Mouse (Mus musculus): ENCODE results near the gene Scgb2b18. TPM values are rescaled to one million over a fixed set of nuclear protein-coding genes. Genes with fewer than 3 reads are reported as not detected.
"Not testable (repeated sequence)": the region's sequence is repeated elsewhere in the genome, so short reads cannot be mapped to it uniquely, and the experiment has no call there.

Scgb2b18 gene
- not detected in 2 replicates for polyA plus RNA-seq (2012)

DNA sequence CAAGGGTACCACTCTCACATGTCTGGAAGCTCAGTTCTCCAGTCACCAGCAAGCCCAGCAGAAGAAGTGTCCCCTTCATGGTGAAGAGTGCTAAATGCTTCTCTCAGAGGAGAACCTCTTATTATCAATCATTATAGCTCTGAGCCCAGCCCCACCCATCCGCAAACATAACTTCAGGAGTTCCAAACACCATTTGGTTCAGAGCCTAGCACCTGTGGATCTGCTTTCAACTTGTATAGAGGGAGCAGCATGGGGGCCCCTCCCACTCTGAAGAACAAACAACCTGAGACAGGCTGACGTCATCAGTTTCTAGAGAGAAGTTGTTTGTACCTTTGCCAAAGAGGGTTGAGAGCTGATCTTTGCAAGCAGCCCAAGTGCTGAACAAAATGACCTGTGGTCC is at the start of gene Scgb2b18:
Gene Scgb2b18 (minus strand): TSS at position 101 of the 400 bp plus-strand sequence.
- not testable (repeated sequence) for H3K4me3 ChIP-seq (replicated peaks); H3K36me3 ChIP-seq (ENCODE audit: control insufficient read depth); H3K9me3 ChIP-seq (ENCODE audit: control insufficient read depth, low read length); H3K4me1 ChIP-seq (ENCODE audit: control insufficient read depth); H3K27me3 ChIP-seq (ENCODE audit: control insufficient read depth)

DNA sequence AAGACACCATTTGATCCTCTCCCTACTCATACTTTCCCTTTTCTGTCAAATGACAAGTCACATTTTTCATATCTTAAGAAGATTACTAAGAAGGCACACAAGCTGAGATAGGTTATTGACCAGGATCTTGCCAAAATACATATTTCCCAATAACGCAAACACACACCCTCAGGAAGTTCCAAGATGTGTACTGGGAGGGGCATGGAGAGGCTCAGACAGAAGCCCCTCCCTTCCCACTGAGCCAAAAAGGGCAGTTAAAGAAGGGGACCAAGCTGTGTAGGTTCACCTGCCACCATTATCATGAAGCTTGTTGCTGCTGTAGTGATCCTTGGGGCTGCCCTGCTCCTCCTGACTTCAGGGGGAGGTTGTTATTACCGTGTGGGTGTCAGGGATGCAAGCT is 11.6 kb upstream of the Scgb2b18 start, which contains the start of gene Scgb1b18:
Gene Scgb1b18 (plus strand): TSS at position 301 of the 400 bp plus-strand sequence.
- not testable (repeated sequence) for H3K4me1 ChIP-seq (ENCODE audit: control insufficient read depth)

More for the DNA sequence above, 11.6 kb upstream of the Scgb2b18 start, which contains the start of gene Scgb1b18:
- H3K4me3 ChIP-seq (replicated peaks); H3K9me3 ChIP-seq (ENCODE audit: control insufficient read depth, low read length); H3K27me3 ChIP-seq (ENCODE audit: control insufficient read depth); H3K36me3 ChIP-seq (ENCODE audit: control insufficient read depth): not testable (repeated sequence)

Other genes starting within 250 kb of the Scgb2b18 start
- gene Scgb2b17, start 117.3 kb downstream of the Scgb2b18 start, polyA plus RNA-seq (2012), result not detected in 2 replicates
- gene Scgb1b17, start 110.4 kb downstream of the Scgb2b18 start, polyA plus RNA-seq (2012), result not detected in 2 replicates
- gene Scgb1b18, start 11.7 kb upstream of the Scgb2b18 start, polyA plus RNA-seq (2012), result not detected in 2 replicates
- not detected in 2 replicates for gene Scgb2b19, start 106.5 kb upstream of the Scgb2b18 start, polyA plus RNA-seq (2012)
- not detected in 2 replicates for gene Scgb1b19, start 113.4 kb upstream of the Scgb2b18 start, polyA plus RNA-seq (2012)
- not detected in 2 replicates for gene Scgb2b20, start 192.5 kb upstream of the Scgb2b18 start, polyA plus RNA-seq (2012)
- gene Scgb1b20, start 199.4 kb upstream of the Scgb2b18 start, polyA plus RNA-seq (2012), result not detected in 2 replicates

Measured in erythroblast, embryonic 14.5 days (primary cell).